Mouse (Mus musculus) erythroblast, embryonic 14.5 days (primary cell): ENCODE measurements around the gene Tenm4. TPM values are rescaled to one million over a fixed set of nuclear protein-coding genes. Genes with fewer than 3 reads are reported as not detected.

ENCODE experiments used
- H3K27me3 ChIP-seq: 2 replicates; pipeline ENCODE4 v1.6.1; 2012; ENCODE audit warnings: inconsistent platforms; ENCODE audit not compliant: control insufficient read depth
- H3K36me3 ChIP-seq: 2 replicates; pipeline ENCODE4 v1.6.1; 2012; ENCODE audit warnings: mild to moderate bottlenecking, inconsistent platforms; ENCODE audit not compliant: control insufficient read depth
- H3K4me1 ChIP-seq: 2 replicates; pipeline ENCODE4 v1.6.1; 2012; ENCODE audit warnings: inconsistent platforms; ENCODE audit not compliant: control insufficient read depth
- H3K4me3 ChIP-seq: replicated peaks from 2 replicates; pipeline ENCODE3; 2012; ENCODE audit warnings: moderate library complexity, mild to moderate bottlenecking, inconsistent platforms
- H3K9me3 ChIP-seq: 2 replicates; pipeline ENCODE4 v1.6.1; 2012; ENCODE audit warnings: low read length, inconsistent platforms, mixed read lengths; ENCODE audit not compliant: control insufficient read depth
- GATA1 ChIP-seq: IDR thresholded peaks from 2 replicates; pipeline ENCODE4 v1.6.1; 2012; ENCODE audit warnings: low read length, inconsistent platforms, mixed read lengths
- TAL1 ChIP-seq: IDR thresholded peaks from 3 replicates; pipeline ENCODE4 v1.6.1; 2012; ENCODE audit warnings: low read length, inconsistent platforms, mixed read lengths
- polyA plus RNA-seq: library from polyadenylated mRNA; stranded (reverse); fragments of >175 nt; gene quantifications from 2 replicates; pipeline ENCODE4 v1.2.3, GENCODE M21; 2012

The Tenm4 gene
- polyA plus RNA-seq, 1 experiment: not detected

GRCm38 (mm10) chr7:96819538-96819937, 648.5 kb downstream of the Tenm4 start:
- Histone ChIP-seq H3K9me3 (no peaks in the 10 kb centered on the region), H3K4me3 (no peak overlapping the region), H3K27me3 (peaks cover 14% of the 10 kb centered on the region), H3K36me3 (no peaks in the 10 kb centered on the region), H3K4me1 (no peaks in the 10 kb centered on the region; the same call in 1 of the 2 replicates)
- TF ChIP-seq GATA1 (no peak), TAL1 (no peak)

- Histone ChIP-seq H3K9me3 (no peaks in the 10 kb centered on the region), H3K4me1 (no peaks in the 10 kb centered on the region), H3K27me3 (peaks cover 14% of the 10 kb centered on the region), H3K4me3 (no peak overlapping the region), H3K36me3 (no peaks in the 10 kb centered on the region)
- TF ChIP-seq GATA1 (no peak), TAL1 (no peak)
These were observed 649.3 kb downstream of the Tenm4 start for GRCm38 (mm10) chr7:96820343-96820742.

- H3K4me1 ChIP-seq: no peaks in the 10 kb centered on the region
- TF ChIP-seq TAL1 (no peak), GATA1 (no peak)
- H3K9me3 ChIP-seq: peaks cover 7% of the 10 kb centered on the region
- no peaks in the 10 kb centered on the region for H3K36me3 ChIP-seq
- no peak overlapping the region for H3K4me3 ChIP-seq
- no peaks in the 10 kb centered on the region for H3K27me3 ChIP-seq
These were observed 655.1 kb downstream of the Tenm4 start for GRCm38 (mm10) chr7:96826101-96826500.

- Histone ChIP-seq H3K4me1 (no peaks in the 10 kb centered on the region), H3K4me3 (no peak overlapping the region)
- no peak for TF ChIP-seq GATA1
- no peak for TF ChIP-seq TAL1
These were observed 655.6 kb downstream of the Tenm4 start for GRCm38 (mm10) chr7:96826672-96827071.

GRCm38 (mm10) chr7:96832551-96832950, 661.5 kb downstream of the Tenm4 start:
- Histone ChIP-seq H3K36me3 (no peaks in the 10 kb centered on the region), H3K4me3 (no peak overlapping the region), H3K27me3 (peaks cover 2% of the 10 kb centered on the region), H3K9me3 (peaks cover 7% of the 10 kb centered on the region), H3K4me1 (peaks cover 2% of the 10 kb centered on the region)
- TF ChIP-seq GATA1: no peak
- no peak for TF ChIP-seq TAL1

More at GRCm38 (mm10) chr7:96826672-96827071, 655.6 kb downstream of the Tenm4 start:
- Histone ChIP-seq H3K9me3 (peaks cover 7% of the 10 kb centered on the region), H3K36me3 (no peaks in the 10 kb centered on the region), H3K27me3 (no peaks in the 10 kb centered on the region)

- H3K4me3 ChIP-seq: no peak overlapping the region
- no peaks in the 10 kb centered on the region for H3K36me3 ChIP-seq
- TF ChIP-seq GATA1: no peak
- TF ChIP-seq TAL1: no peak
- H3K4me1 ChIP-seq: peaks cover 2% of the 10 kb centered on the region
- peaks cover 3% of the 10 kb centered on the region for H3K9me3 ChIP-seq
- H3K27me3 ChIP-seq: peaks cover 2% of the 10 kb centered on the region
These were observed 662.0 kb downstream of the Tenm4 start for GRCm38 (mm10) chr7:96833012-96833411.

- no peak for TF ChIP-seq TAL1
- TF ChIP-seq GATA1: no peak
- no peaks in the 10 kb centered on the region for H3K9me3 ChIP-seq
- no peaks in the 10 kb centered on the region for H3K36me3 ChIP-seq
- peaks cover 2% of the 10 kb centered on the region for H3K4me1 ChIP-seq
- no peak overlapping the region for H3K4me3 ChIP-seq
- H3K27me3 ChIP-seq: peaks cover 2% of the 10 kb centered on the region
These were observed 663.7 kb downstream of the Tenm4 start for GRCm38 (mm10) chr7:96834681-96835289.

GRCm38 (mm10) chr7:96835313-96835712, 664.3 kb downstream of the Tenm4 start:
- TF ChIP-seq GATA1 (no peak), TAL1 (no peak)
- peaks cover 2% of the 10 kb centered on the region for H3K4me1 ChIP-seq
- H3K9me3 ChIP-seq: no peaks in the 10 kb centered on the region
- no peaks in the 10 kb centered on the region for H3K36me3 ChIP-seq
- H3K27me3 ChIP-seq: peaks cover 2% of the 10 kb centered on the region
- no peak overlapping the region for H3K4me3 ChIP-seq

GRCm38 (mm10) chr7:96838271-96838841, 667.3 kb downstream of the Tenm4 start:
- no peak for TF ChIP-seq TAL1
- TF ChIP-seq GATA1: no peak
- Histone ChIP-seq H3K4me3 (no peak overlapping the region), H3K36me3 (no peaks in the 10 kb centered on the region), H3K27me3 (no peaks in the 10 kb centered on the region), H3K4me1 (peaks cover 2% of the 10 kb centered on the region), H3K9me3 (no peaks in the 10 kb centered on the region)

- H3K4me1 ChIP-seq: peaks cover 2% of the 10 kb centered on the region
- no peak overlapping the region for H3K4me3 ChIP-seq
These were observed 667.9 kb downstream of the Tenm4 start for GRCm38 (mm10) chr7:96838926-96839325.

More at GRCm38 (mm10) chr7:96838926-96839325, 667.9 kb downstream of the Tenm4 start:
- no peaks in the 10 kb centered on the region for H3K27me3 ChIP-seq
- no peaks in the 10 kb centered on the region for H3K36me3 ChIP-seq
- H3K9me3 ChIP-seq: no peaks in the 10 kb centered on the region
- no peak for TF ChIP-seq GATA1
- TF ChIP-seq TAL1: no peak
